Mouse (Mus musculus) right cerebral cortex, postnatal 4 days (tissue): ENCODE measurements around the gene Tor1a.
"Not testable (repeated sequence)": the region's sequence is repeated elsewhere in the genome, so short reads cannot be mapped to it uniquely, and the experiment has no call there.

Source experiments
- DNase-seq: peaks from one replicate; pipeline ENCODE4 v3.0.0-alpha.2; 2022

The Tor1a gene

DNA sequence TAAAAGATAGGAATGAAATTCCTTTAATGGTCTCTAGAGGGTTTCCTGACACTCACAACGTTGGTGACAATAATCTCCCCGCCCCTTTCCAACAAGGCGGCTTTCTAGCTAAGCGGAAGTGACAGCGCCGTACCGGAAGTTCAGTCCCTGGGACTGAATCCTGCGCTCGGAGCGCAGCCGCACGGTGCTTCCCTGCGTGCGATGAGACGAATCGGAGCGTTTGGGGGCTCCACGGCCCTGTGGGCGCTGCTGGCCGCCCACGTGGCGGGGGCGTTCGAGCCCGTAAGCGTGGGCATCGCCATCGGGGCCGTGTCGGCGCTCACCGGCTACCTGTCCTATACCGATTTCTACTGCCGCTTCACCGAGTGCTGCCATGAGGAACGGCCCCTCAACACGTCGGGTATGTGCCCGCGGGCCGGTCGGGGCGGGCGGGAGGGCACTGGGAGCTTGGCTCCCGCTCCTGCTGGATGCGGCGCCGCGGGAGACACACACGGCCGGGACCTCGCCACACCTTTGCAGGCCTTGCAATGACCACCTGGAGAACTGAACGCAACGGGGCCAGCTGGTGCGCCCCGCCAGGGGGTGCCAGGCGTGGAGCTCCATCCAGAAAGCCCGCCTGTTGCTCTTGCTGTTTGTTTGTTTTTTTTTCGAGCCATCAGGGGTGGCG, 14.8 kb downstream of the Tor1a start, which contains the start of gene Tor1b:
Gene Tor1b, plus strand, starts transcription at position 136 of the 667 bp plus-strand sequence.
- peak; percentile 83 for DNase-seq

DNA sequence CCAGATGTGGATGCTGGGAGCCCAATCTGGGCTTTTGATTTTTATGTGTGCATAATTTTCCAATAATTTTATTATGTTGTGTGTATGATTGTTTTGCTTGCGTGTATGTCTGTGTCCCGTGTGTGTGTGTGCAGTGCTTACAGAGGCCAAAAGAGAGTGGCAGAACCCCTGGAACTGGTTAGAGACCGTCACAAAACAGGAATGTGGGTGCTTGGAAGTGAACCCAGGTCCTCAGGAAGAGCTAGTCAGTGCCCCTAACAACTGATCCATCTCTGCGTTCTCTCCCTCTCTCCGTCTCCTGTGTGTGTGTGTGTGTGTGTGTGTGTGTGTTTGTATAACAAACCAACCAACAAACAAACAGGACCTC, 15.3 kb downstream of the Tor1a start:
- no peak for DNase-seq

DNA sequence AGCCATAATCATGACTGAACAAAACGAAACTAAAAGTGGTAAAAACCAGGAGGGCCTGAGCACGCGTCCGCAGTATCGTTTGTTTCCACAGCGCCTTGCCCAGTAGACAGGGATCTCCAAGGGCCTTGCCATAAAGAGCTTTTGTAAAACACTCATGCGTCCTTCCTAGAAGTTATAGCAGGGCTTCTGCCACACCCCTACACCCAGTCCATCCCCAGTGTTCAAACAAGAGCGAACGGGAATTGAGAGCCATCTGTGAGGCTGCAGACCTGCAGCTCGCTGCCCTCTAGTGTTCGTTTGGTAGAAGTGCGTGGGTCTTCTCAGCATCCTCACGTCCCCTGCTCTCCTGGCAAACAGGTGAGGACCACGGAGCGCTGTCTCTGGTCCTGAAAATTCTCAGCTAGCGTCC, 25.1 kb downstream of the Tor1a start:
- DNase-seq, result no peak

- DNase-seq, result not testable (repeated sequence)
Observed at GRCm38 (mm10) chr2:30942116-30942515, 25.6 kb downstream of the Tor1a start.

DNA sequence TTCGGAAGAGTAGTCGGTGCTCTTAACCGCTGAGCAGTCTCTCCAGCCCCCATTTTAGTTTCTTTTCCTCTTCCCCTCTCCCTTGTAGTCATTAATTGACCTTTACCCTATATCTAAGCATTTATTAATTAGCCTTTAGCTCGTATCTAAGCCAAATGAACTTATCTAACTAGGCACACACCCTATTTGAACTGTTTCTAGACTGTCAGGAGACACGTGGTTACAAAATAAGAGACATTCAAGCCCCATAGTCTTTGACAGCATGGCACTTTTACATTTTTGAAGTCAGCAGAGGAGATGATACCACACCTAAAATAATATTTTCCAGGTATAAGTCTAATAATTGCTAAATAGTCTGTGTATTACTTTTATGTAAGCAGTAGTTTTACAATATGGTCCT, 26.1 kb downstream of the Tor1a start:
- DNase-seq, result no peak

- DNase-seq, result no peak
Observed at GRCm38 (mm10) chr2:30938574-30938991, 29.1 kb downstream of the Tor1a start.

DNA sequence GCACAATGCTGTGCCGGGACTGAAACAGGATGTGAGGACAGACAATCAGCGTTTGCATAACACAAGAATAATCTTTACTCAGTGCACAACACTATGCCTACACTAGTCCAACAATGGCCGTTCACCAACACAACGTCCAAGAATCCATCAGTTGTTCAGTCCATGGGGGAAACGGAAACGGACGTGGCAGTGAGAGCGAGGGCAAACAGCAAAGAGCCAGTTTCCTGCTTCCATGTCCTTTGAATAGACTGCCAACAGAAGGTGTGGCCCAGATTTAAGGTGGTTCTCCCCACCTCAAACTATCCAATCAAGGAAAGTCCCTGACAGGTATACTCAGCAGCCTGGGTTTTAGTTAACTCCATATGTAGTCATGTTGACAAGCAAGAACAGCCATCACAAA, 30.0 kb downstream of the Tor1a start:
- DNase-seq, result no peak

GRCm38 (mm10) chr2:30936808-30937207, 30.9 kb downstream of the Tor1a start:
- DNase-seq, result no peak

DNA sequence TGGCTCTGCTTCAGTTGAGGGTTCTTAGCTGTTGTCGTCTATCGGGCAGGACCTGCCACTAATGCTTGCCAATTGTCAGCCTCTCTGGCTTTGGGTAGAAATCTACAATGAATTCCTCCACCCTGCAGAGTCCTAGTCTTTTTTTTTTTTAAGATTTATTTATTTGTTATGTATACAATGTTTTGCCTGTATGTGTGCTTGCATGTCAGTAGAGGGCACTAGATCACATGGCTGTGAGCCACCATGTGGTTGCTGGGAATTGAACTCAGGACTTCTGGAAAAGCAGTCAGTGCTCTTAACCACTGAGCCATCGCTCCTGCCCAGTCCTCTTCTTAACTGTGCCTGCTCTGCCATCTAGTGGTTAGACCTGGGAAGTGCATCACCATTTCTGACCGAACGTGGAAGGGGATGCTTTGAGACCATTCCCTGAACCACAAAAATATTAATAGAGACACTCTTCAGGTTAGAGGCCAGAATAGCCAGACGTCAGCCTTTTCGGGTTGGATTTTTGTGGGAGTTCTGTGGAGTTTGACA, 33.7 kb downstream of the Tor1a start:
- DNase-seq, result peak; percentile 76

GRCm38 (mm10) chr2:30933032-30933431, 34.7 kb downstream of the Tor1a start:
- no peak for DNase-seq

DNA sequence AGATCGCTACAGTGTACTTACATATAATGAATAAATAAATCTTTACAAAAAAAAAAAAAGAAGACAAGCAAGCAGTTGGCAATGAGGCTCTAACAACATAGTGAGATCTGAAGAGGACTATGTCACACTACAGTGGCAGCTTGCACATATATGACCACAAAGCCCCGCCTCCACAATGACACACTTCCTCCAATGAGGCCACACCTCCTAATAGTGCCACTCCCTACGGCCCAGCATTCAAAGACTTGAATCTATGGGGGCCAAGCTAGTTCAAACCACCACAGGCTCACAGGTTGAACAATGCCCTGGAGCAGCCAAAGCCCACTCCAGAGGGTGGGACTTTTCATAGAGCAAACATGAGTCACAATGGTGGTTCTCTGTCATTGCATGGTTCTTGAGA, 35.8 kb downstream of the Tor1a start:
- no peak for DNase-seq

DNA sequence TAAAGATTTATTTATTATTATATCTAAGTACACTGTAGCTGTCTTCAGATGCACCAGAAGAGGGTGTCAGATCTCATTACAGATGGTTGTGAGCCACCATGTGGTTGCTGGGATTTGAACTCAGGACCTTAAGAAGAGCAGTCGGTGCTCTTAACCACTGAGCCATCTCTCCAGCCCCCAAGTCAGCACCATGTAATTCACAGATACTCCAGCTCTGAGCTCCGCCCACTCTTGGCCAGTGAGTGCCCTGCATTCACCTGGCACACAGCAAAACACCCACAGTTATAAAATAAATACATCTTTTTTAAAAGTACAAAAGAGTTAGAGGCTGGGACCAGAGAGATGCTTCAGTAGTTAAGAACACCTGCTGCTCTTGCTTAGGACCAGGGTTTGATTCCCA, 36.9 kb downstream of the Tor1a start:
- not testable (repeated sequence) for DNase-seq

- DNase-seq, result peak; percentile 86
Observed at GRCm38 (mm10) chr2:30929483-30930045, 38.2 kb downstream of the Tor1a start, which contains the start of gene Ptges. TSS of gene Ptges (minus strand) at chr2:30929863.

GRCm38 (mm10) chr2:30928893-30929482, 38.7 kb downstream of the Tor1a start:
- DNase-seq, result no peak

DNA sequence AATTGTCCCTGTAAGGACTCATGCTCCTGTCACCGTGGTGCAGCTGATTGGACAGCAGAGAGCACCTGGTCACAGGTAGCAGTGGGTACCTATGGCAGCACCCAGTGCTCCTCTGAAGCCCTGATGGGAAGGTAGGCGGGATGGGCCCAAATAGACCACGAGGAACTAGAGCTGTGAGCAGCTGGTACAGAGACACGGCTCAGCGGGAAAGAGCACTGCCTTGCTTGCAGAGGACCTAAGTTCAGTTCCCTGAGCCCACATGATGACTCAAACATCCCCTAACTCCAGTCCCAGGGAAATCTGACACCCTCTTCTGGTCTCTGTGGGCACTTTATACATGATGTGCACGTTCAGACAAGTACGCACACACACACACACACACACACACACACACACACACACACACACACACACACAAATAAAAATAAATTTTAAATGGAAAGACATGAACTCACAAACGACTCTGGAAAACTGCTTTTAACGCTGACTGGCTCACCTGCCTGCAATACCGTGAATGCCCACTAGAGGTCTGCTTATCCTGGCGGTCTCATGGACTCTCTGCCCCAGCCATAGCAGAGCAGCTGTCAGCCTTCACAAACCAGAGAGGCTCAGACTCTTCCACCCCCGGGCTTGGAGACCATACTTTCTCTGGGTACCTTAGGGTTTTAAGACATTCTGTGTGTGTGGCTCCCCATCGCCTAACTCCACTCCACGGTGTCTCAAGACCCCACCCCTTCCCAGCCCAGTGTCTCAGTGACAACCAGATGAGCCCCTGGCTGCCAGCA, 39.7 kb downstream of the Tor1a start:
- peak; percentile 93 for DNase-seq

DNA sequence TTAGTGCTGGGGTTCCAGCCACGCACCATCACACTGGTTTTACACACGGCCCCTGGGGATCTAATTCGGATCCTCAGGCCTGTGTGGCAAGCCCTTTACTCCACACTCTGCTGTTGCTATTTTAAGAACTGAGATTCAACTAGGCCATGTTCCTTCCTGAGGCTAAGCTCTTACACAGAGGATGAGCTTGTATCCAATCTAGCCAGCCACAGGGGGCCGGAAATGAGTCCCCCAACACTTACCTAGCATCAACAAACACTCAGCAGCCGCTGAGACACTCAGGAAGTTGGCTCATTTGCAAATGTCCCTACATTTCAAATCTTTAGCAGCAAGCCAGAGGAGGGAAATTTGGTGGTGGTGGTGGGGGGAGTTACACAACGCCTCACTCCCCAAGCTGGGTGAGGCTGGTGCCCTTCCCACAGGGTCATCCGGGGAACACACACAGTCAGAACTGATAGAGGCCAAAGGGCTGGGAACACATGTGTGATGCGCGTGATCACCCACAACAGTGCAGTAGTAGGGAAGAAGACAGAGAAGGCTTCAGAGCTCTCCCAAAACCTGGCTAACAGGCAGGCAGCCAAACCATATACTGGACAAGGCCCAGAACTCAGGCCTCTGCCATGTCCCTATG, 40.5 kb downstream of the Tor1a start:
- DNase-seq, result no peak

DNA sequence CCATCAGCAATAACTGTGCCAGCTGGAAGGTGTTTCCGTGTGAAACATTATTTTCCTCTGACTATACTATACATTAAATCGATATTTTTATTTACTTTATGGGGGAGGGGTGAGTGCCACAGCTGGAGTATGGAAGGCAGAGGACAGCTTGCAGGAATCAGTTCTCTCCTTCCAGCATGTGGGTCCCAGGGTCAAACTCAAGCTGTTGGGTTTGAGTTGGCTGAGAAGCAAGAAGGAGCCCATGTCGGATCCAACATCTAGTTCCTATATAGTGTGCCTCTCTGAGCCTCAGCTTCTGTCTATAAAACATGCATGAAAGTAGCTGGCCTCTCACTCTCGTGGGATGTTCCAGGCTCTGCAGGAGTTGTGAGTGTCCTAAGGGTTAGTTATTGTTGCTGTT, 41.4 kb downstream of the Tor1a start:
- DNase-seq, result no peak

GRCm38 (mm10) chr2:30925181-30925580, 42.6 kb downstream of the Tor1a start:
- DNase-seq, result no peak

- DNase-seq, result no peak
Observed at GRCm38 (mm10) chr2:30923099-30923498, 44.6 kb downstream of the Tor1a start.

DNA sequence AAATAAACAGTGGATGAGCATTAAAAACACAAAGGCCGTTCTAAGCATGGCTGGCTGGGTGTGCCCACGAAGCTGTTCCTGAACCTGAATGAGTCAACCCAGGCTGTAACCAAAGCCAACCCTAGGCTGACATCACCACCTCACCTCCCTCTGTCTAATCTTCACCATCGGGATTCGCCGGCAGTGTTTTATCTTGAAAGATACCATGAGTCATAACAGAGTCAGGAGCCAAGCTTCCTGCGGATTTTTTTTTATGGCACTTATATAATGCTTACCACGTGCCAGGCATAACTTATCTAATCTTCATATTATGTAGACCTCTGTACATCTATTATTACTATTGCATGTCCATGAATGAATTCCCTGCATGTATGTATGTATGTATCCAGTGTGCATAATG, 47.5 kb downstream of the Tor1a start:
- no peak for DNase-seq

DNA sequence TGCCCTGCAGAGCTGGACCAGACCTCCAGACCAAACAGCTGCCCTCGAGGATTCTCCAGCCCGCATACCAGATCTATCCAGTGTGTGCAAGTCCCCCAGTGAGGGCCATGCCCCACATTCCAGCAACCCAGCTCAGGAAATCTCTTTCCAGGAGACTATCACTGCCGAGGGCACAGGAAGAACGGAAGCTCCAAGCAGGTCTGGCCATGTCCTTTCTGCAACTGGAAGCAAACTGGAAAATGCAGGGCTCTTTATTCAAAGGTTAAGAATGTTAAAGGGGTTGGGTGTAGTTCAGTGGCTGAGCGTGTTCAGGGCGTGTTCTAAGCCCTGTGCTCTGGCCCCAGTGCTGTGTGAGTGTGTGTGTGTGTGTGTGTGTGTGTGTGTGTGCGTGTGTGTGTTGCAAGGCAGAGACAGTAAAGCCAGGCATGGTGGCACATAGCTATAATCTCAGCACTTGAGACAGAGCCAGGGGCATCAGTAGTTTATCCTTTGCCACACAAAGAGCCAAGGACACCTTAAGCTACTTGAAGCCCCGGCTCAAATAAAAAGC, 48.9 kb downstream of the Tor1a start:
- DNase-seq, result no peak

GRCm38 (mm10) chr2:30918126-30918525, 49.6 kb downstream of the Tor1a start:
- no peak for DNase-seq

DNA sequence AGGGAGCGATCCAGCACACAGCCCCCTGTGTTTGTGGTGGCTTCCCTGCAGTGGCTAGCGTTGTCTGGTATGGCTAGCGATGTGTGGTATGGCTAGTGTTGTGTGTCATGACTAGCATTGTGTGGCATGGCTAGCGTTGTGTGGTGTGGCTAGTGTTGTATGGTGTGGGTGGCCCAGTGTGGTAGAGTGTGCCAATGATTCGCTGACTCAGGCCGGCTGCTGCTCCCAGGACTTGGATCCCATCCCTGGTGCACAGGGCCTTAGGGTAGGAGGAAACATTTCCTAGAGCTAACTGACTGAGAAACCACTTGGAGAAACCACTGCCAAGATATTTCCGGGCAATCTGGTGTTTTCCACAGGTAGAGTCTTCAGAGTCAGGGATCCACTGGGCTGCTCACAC, 50.1 kb downstream of the Tor1a start:
- DNase-seq, result no peak
